Mouse (Mus musculus): Measurements from ENCODE around the gene Tigar.

GRCm38 (mm10) chr6:127157321-127157720 lies 48.0 kb upstream of the Tigar start:
- TF ChIP-seq CTCF (IDR thresholded peaks at IDR 0.05; ENCODE audit: low read depth, low read length) (no peak), TAL1 (conservative IDR thresholded peaks at IDR 0.05; ENCODE audit: low read depth, low read length) (no peak)
